Mouse (Mus musculus) MEL (cell line): ENCODE data around the gene Hat1. TPM values are rescaled to one million over a fixed set of nuclear protein-coding genes. Genes with fewer than 3 reads are reported as not detected.

Experiments used
- DNase-seq: peaks from one replicate; pipeline ENCODE4 v3.0.0; 2011; ENCODE audit warnings: low read depth, low spot score
- H3K27ac ChIP-seq: 2 replicates; pipeline ENCODE4 v1.5.1; 2012; ENCODE audit warnings: low read depth, mild to moderate bottlenecking, control low read depth, low read length, moderate library complexity; ENCODE audit not compliant: control insufficient read depth
- H3K27me3 ChIP-seq, 2 experiments: fragments of 150-350 bp in 1 of 2; sonication (generic) in 1 of 2; 2 replicates each; pipeline ENCODE4 v1.6.1; 2012; ENCODE audit warnings: low read length in 2 of 2, mild to moderate bottlenecking in 2 of 2, improper control_type of control experiment in 1 of 2, moderate library complexity in 1 of 2; ENCODE audit not compliant: insufficient read depth in 2 of 2, control insufficient read depth in 1 of 2
- H3K36me3 ChIP-seq, 2 experiments: 2 replicates each; pipeline ENCODE4 v1.6.1; 2012 to 2014; ENCODE audit warnings: low read length in 2 of 2, improper control_type of control experiment in 1 of 2, inconsistent platforms in 1 of 2, mild to moderate bottlenecking in 1 of 2; ENCODE audit not compliant: insufficient read depth in 2 of 2, control insufficient read depth in 1 of 2
- H3K4me1 ChIP-seq, 2 experiments: fragments of 150-350 bp in 1 of 2; sonication (generic) in 1 of 2; 2 replicates each; pipeline ENCODE4 v1.6.1; 2012; ENCODE audit warnings: low read length in 2 of 2, improper control_type of control experiment in 1 of 2, mild to moderate bottlenecking in 1 of 2; ENCODE audit not compliant: insufficient read depth in 2 of 2, control insufficient read depth in 1 of 2
- H3K4me3 ChIP-seq, 2 experiments: fragments of 150-350 bp in 1 of 2; sonication (generic) in 1 of 2; 2 replicates each; pipeline ENCODE4 v1.5.1; 2012; ENCODE audit warnings: low read depth in 2 of 2, low read length in 2 of 2, mild to moderate bottlenecking in 2 of 2, moderate library complexity in 2 of 2, control low read depth in 1 of 2, improper control_type of control experiment in 1 of 2; ENCODE audit not compliant: control insufficient read depth in 1 of 2, insufficient read depth in 1 of 2
- H3K79me2 ChIP-seq: 2 replicates; pipeline ENCODE4 v1.6.1; 2012; ENCODE audit warnings: mild to moderate bottlenecking, low read length, moderate library complexity; ENCODE audit not compliant: control insufficient read depth, poor library complexity, insufficient read depth
- H3K9ac ChIP-seq: 2 replicates; pipeline ENCODE4 v1.6.1; 2012; ENCODE audit warnings: low read depth, mild to moderate bottlenecking, control low read depth, low read length, moderate library complexity; ENCODE audit not compliant: control insufficient read depth, poor library complexity, severe bottlenecking
- H3K9me3 ChIP-seq: fragments of 150-350 bp; sonication (generic); replicated peaks from 2 replicates; pipeline ENCODE4 v1.6.1; 2012; ENCODE audit warnings: mild to moderate bottlenecking, low read length, improper control_type of control experiment, moderate library complexity; ENCODE audit not compliant: insufficient read depth
- BHLHE40 ChIP-seq: IDR thresholded peaks from 2 replicates; pipeline ENCODE4 v1.6.1; 2012; ENCODE audit warnings: low read depth, mild to moderate bottlenecking, inconsistent platforms, low read length, improper control_type of control experiment, borderline replicate concordance
- CHD1 ChIP-seq: IDR thresholded peaks from 2 replicates; pipeline ENCODE4 v1.6.1; 2012; ENCODE audit warnings: low read depth, mild to moderate bottlenecking, inconsistent platforms, low read length, improper control_type of control experiment
- CHD2 ChIP-seq: IDR thresholded peaks from 2 replicates; pipeline ENCODE4 v1.6.1; 2011; ENCODE audit warnings: low read length, improper control_type of control experiment
- ELF1 ChIP-seq: IDR thresholded peaks from 2 replicates; pipeline ENCODE4 v1.6.1; 2014; ENCODE audit warnings: low read depth, mild to moderate bottlenecking, inconsistent platforms, low read length, improper control_type of control experiment, moderate library complexity
- GABPA ChIP-seq: IDR thresholded peaks from 2 replicates; pipeline ENCODE4 v1.6.1; 2012; ENCODE audit warnings: low read depth, mild to moderate bottlenecking, inconsistent platforms, low read length, improper control_type of control experiment, moderate library complexity
- JUND ChIP-seq: IDR thresholded peaks from 2 replicates; pipeline ENCODE4 v1.6.1; 2011; ENCODE audit warnings: low read depth, mild to moderate bottlenecking, improper control_type of control experiment, low read length
- MAZ ChIP-seq: IDR thresholded peaks from 2 replicates; pipeline ENCODE4 v1.6.1; 2012; ENCODE audit warnings: low read depth, mild to moderate bottlenecking, inconsistent platforms, low read length, improper control_type of control experiment
- MEF2A ChIP-seq: IDR thresholded peaks from 2 replicates; pipeline ENCODE4 v1.6.1; 2014; ENCODE audit warnings: low read depth, mild to moderate bottlenecking, inconsistent platforms, low read length, improper control_type of control experiment; ENCODE audit not compliant: poor library complexity, insufficient replicate concordance, severe bottlenecking; ENCODE audit errors: extremely low read depth
- MXI1 ChIP-seq: IDR thresholded peaks from 2 replicates; pipeline ENCODE4 v1.6.1; 2011; ENCODE audit warnings: mild to moderate bottlenecking, low read depth, low read length, improper control_type of control experiment
- MYB ChIP-seq: IDR thresholded peaks from 2 replicates; pipeline ENCODE4 v1.6.1; 2011; ENCODE audit warnings: mild to moderate bottlenecking, low read depth, low read length, improper control_type of control experiment
- MYC ChIP-seq: IDR thresholded peaks from 2 replicates; pipeline ENCODE4 v1.6.1; 2011; ENCODE audit warnings: low read depth, mild to moderate bottlenecking, low read length, improper control_type of control experiment, moderate library complexity
- NELFE ChIP-seq: IDR thresholded peaks from 2 replicates; pipeline ENCODE4 v1.6.1; 2011; ENCODE audit warnings: low read depth, low read length, improper control_type of control experiment
- NRF1 ChIP-seq: IDR thresholded peaks from 2 replicates; pipeline ENCODE4 v1.6.1; 2014; ENCODE audit warnings: low read depth, mild to moderate bottlenecking, inconsistent platforms, low read length, improper control_type of control experiment, moderate library complexity; ENCODE audit not compliant: poor library complexity, insufficient read depth, severe bottlenecking
- POLR2A ChIP-seq, 2 experiments: IDR thresholded peaks; 2 replicates each; pipeline ENCODE4 v1.6.1; 2011 to 2012; ENCODE audit warnings: low read length in 2 of 2, mild to moderate bottlenecking in 2 of 2, control low read depth in 1 of 2, improper control_type of control experiment in 1 of 2, low read depth in 1 of 2, moderate library complexity in 1 of 2; ENCODE audit not compliant: control insufficient read depth in 1 of 2, insufficient read depth in 1 of 2, poor library complexity in 1 of 2
- POLR2AphosphoS2 ChIP-seq: IDR thresholded peaks from 2 replicates; pipeline ENCODE4 v1.6.1; 2011; ENCODE audit warnings: low read length, improper control_type of control experiment
- POLR2AphosphoS5 ChIP-seq: IDR thresholded peaks from 2 replicates; pipeline ENCODE4 v1.6.1; 2012; ENCODE audit warnings: low read depth, borderline replicate concordance, mild to moderate bottlenecking, inconsistent platforms, low read length, moderate library complexity, mixed read lengths
- RAD21 ChIP-seq: IDR thresholded peaks from 2 replicates; pipeline ENCODE4 v1.6.1; 2011; ENCODE audit warnings: mild to moderate bottlenecking, low read depth, low read length, improper control_type of control experiment
- SMC3 ChIP-seq: IDR thresholded peaks from 2 replicates; pipeline ENCODE4 v1.6.1; 2011; ENCODE audit warnings: low read depth, low read length, improper control_type of control experiment
- TCF12 ChIP-seq: IDR thresholded peaks from 2 replicates; pipeline ENCODE4 v1.6.1; 2014; ENCODE audit warnings: low read depth, mild to moderate bottlenecking, inconsistent platforms, low read length, improper control_type of control experiment, moderate library complexity
- UBTF ChIP-seq: IDR thresholded peaks from 2 replicates; pipeline ENCODE4 v1.6.1; 2012; ENCODE audit warnings: low read depth, mild to moderate bottlenecking, inconsistent platforms, low read length, improper control_type of control experiment, moderate library complexity, borderline replicate concordance; ENCODE audit not compliant: insufficient read depth
- USF1 ChIP-seq: IDR thresholded peaks from 2 replicates; pipeline ENCODE4 v1.6.1; 2014; ENCODE audit warnings: low read depth, mild to moderate bottlenecking, inconsistent platforms, low read length, improper control_type of control experiment, moderate library complexity
- ZC3H11A ChIP-seq: IDR thresholded peaks from 2 replicates; pipeline ENCODE4 v1.6.1; 2012; ENCODE audit warnings: low read depth, mild to moderate bottlenecking, inconsistent platforms, low read length, improper control_type of control experiment
- ZKSCAN1 ChIP-seq: IDR thresholded peaks from 2 replicates; pipeline ENCODE4 v1.6.1; 2012; ENCODE audit warnings: low read depth, mild to moderate bottlenecking, inconsistent platforms, low read length, improper control_type of control experiment, moderate library complexity
- ZMIZ1 ChIP-seq: IDR thresholded peaks from 2 replicates; pipeline ENCODE4 v1.6.1; 2012; ENCODE audit warnings: low read depth, mild to moderate bottlenecking, inconsistent platforms, low read length, improper control_type of control experiment, moderate library complexity
- polyA plus RNA-seq, 2 experiments: library from polyadenylated mRNA; stranded (reverse) in 1 of 2; unstranded in 1 of 2; fragments of >175 nt in 1 of 2; fragments of >200 nt in 1 of 2; gene quantifications; 2 replicates each; pipeline versions ENCODE4 v1.2.1 to v1.2.4; 2012; ENCODE audit warnings: low replicate concordance in 2 of 2, low read depth in 1 of 2; ENCODE audit not compliant: insufficient read length in 2 of 2, insufficient read depth in 1 of 2, missing spikeins in 1 of 2
- total RNA-seq: library from RNA; depleted of rRNA; stranded (reverse); fragments of 300-350 nt; gene quantifications from 2 replicates; pipeline ENCODE4 v1.2.3, GENCODE M21; 2012

The Hat1 gene
- total and polyA plus RNA-seq, 3 experiments: 167 TPM; not detected in 1

DNA sequence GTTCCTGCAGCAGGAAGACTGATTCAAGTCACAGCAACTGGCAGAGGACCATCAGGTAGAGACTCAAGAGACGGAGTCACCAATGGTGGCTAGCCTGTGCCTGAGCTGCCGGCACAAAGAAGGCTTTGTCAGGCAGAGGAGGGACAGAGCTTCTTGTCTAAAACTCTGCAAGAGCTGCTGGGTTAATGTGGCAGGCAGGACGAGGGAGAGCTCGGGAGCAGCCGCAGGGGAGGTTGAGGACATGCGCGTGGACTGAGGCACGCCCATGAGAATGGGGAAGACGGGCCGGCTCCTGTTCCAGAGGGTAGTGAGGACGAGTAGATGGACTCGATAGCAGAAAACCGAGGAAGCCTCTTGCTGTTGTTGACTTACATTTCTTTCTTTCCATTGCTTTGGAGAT lies 69.9 kb downstream of the Hat1 start:
- H3K4me1 ChIP-seq: peaks cover 29 to 35% of the 10 kb centered on the region in 2 experiments
- peak overlapping the region; percentile 82 for H3K9ac ChIP-seq
- peak overlapping the region; percentile 68 to 72 for H3K4me3 ChIP-seq
- no peaks in the 10 kb centered on the region for H3K9me3 ChIP-seq
- peaks cover 4% of the 10 kb centered on the region for H3K79me2 ChIP-seq
- H3K36me3 ChIP-seq: peaks cover 0 to 45% of the 10 kb centered on the region in 2 experiments; a peak in 2 of 4 replicates
- H3K27ac ChIP-seq: peak overlapping the region; percentile 83
- no peaks in the 10 kb centered on the region for H3K27me3 ChIP-seq
- no peak for TF ChIP-seq BHLHE40
- TF ChIP-seq TCF12: no peak
- 0 out of 2 replicates have a peak, but pooled peaks have one; percentile 44 for TF ChIP-seq ZMIZ1
- no peak for TF ChIP-seq MYC
- peak; percentile 59 for TF ChIP-seq NELFE
- TF ChIP-seq NRF1: peak; percentile 70
- peak in 1 of 2 experiments; percentile 54; a peak in 1 of 4 replicates for TF ChIP-seq POLR2A (IDR thresholded peaks at IDR 0.05; ENCODE audit: control insufficient read depth in 1 of 2, insufficient read depth in 1 of 2, low read depth in 1 of 2, low read length in 2 of 2, poor library complexity in 1 of 2)
- TF ChIP-seq USF1: 0 out of 2 replicates have a peak, but pooled peaks have one; percentile 1
- peak; percentile 76 for TF ChIP-seq MXI1
- no peak for TF ChIP-seq UBTF
- no peak for TF ChIP-seq MEF2A
- TF ChIP-seq CHD1: no peak
- TF ChIP-seq SMC3: no peak
- peak; percentile 77 for DNase-seq

DNA sequence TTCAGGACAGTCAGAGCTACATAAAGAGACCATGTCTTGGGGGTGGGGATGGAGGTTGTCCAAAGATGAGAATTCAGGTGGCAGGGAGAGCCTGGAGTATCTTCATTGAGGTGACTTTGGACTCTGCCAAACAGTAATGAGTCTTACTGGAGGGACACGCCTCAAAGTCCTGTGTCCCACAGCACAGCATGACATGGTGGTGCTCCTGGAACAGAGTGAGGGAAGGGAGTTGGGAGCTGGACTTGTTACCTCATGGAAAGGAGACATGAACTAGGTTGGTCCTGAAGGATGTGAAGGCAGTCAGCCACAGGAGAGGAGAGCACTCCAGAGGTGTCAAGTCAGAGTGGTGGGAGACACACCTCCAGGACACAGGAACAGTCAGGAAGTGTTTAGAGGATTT lies 70.9 kb downstream of the Hat1 start:
- H3K79me2 ChIP-seq: peaks cover 4% of the 10 kb centered on the region
- H3K27ac ChIP-seq: peak overlapping the region; percentile 25; the same call in 1 of the 2 replicates
- H3K27me3 ChIP-seq: no peaks in the 10 kb centered on the region
- no peak for TF ChIP-seq ZC3H11A
- TF ChIP-seq TCF12: no peak
- TF ChIP-seq ZKSCAN1: no peak
- no peak for TF ChIP-seq USF1
- TF ChIP-seq JUND: no peak
- no peak for TF ChIP-seq MYB
- TF ChIP-seq POLR2AphosphoS2: no peak
- no peak for TF ChIP-seq POLR2AphosphoS5
- TF ChIP-seq POLR2A (IDR thresholded peaks at IDR 0.05; ENCODE audit: control insufficient read depth in 1 of 2, insufficient read depth in 1 of 2, low read depth in 1 of 2, low read length in 2 of 2, poor library complexity in 1 of 2): no peak
- TF ChIP-seq MXI1: no peak
- no peak for TF ChIP-seq ELF1
- TF ChIP-seq RAD21: no peak
- no peak for TF ChIP-seq MAZ
- TF ChIP-seq CHD1: no peak
- no peak for TF ChIP-seq GABPA
- TF ChIP-seq CHD2: no peak
- TF ChIP-seq, all 39 proteins: peak for 0
- H3K36me3 ChIP-seq: peaks cover 0 to 38% of the 10 kb centered on the region in 2 experiments; a peak in 2 of 4 replicates
- no peak overlapping the region for H3K9ac ChIP-seq
- H3K4me1 ChIP-seq: peaks cover 29 to 32% of the 10 kb centered on the region in 2 experiments
- DNase-seq: no peak
- H3K9me3 ChIP-seq: no peaks in the 10 kb centered on the region
- no peak overlapping the region for H3K4me3 ChIP-seq
